Mouse (Mus musculus) forebrain, embryonic 10.5 days (tissue): ENCODE data around the gene 1700021F07Rik. TPM values are rescaled to one million over a fixed set of nuclear protein-coding genes. Genes with fewer than 3 reads are reported as not detected.

Source experiments
- DNase-seq: peaks from one replicate; pipeline ENCODE4 v3.0.0-alpha.2; 2017; ENCODE audit warnings: low spot score; ENCODE audit errors: extremely low spot score
- H3K27ac ChIP-seq: fragments of 300-500 bp; sonication (generic); 2 replicates; pipeline ENCODE4 v1.5.1; 2016; ENCODE audit warnings: mild to moderate bottlenecking
- H3K27me3 ChIP-seq: fragments of 300-500 bp; sonication (generic); 2 replicates; pipeline ENCODE4 v1.6.1; 2016; ENCODE audit warnings: mild to moderate bottlenecking; ENCODE audit not compliant: poor library complexity, severe bottlenecking
- H3K36me3 ChIP-seq: fragments of 300-500 bp; sonication (generic); replicated peaks from 2 replicates; pipeline ENCODE4 v1.6.1; 2016; ENCODE audit warnings: mild to moderate bottlenecking, moderate library complexity
- H3K4me1 ChIP-seq: fragments of 300-500 bp; sonication (generic); 2 replicates; pipeline ENCODE4 v1.6.1; 2016
- H3K4me3 ChIP-seq: fragments of 300-500 bp; sonication (generic); 2 replicates; pipeline ENCODE4 v1.5.1; 2016; ENCODE audit warnings: mild to moderate bottlenecking, moderate library complexity
- H3K9me3 ChIP-seq: fragments of 300-500 bp; sonication (generic); 2 replicates; pipeline ENCODE4 v1.6.1; 2016; ENCODE audit warnings: mild to moderate bottlenecking, moderate library complexity
- WGBS: fragments of 180-500 bp; shearing (Covaris S2); methylation state at CpG from one replicate; pipeline ENCODE4 v1.1.7; 2016; 5-methylcytosine and 5-hydroxymethylcytosine counted together
- polyA plus RNA-seq: library from polyadenylated mRNA; unstranded; fragments of >200 nt; fragmentation: Nextera tagmentation; extraction: Ambion mirVana; gene quantifications from 2 replicates; pipeline ENCODE4 v1.2.1, GENCODE M21; 2016

Gene 1700021F07Rik
- polyA plus RNA-seq, 1 experiment from 2014 or later: not detected

DNA sequence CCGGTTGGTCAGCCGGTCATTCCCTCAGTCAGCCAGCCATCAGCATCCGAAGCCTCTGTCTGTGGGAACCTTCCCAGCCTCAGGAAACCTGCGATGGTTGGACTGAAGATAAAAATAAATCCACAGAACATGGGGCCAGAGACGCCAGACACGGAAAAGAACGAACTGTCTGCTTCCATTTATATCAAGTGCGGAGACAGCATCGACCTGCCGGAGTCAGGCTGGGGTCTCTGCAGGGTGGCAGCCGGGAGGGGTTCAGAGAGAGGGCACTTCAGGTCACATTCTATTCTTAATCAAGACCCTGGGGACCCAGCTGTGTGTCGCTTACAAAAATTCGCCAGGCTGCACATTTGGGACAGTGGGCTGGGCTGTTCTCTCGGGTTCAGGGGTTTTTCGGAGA is 17.4 kb downstream of the 1700021F07Rik start:
- Histone ChIP-seq H3K4me1 (peaks cover 19% of the 10 kb centered on the region), H3K4me3 (no peak overlapping the region), H3K36me3 (no peaks in the 10 kb centered on the region), H3K9me3 (no peaks in the 10 kb centered on the region), H3K27ac (no peak overlapping the region), H3K27me3 (no peaks in the 10 kb centered on the region; the same call in 1 of the 2 replicates)
- no peak for DNase-seq
- 67% methylated on average over 15 of the region's 15 CpGs for WGBS

DNA sequence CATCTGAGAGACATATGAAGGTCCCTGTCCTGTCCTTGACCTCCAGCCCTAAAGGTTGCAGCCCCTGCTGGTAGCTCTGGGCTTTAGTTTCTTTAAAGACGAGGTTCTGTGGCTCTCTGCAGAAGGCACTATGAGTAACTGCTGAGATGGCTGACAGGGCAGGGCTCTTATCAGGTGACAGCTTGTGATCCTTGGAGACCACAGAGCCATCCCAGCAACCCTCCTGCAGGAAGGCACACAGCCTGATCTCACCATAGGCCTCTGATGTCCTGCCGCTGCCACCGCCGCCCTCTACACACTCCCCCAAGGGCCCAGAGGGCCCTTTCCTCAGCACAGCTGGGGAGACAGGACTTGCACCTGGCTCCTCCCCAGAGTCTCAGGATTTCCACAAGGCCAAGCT is 19.4 kb downstream of the 1700021F07Rik start:
- H3K9me3 ChIP-seq: no peaks in the 10 kb centered on the region
- no peak overlapping the region for H3K27ac ChIP-seq
- WGBS: 75% methylated on average over 4 of the region's 4 CpGs
- no peak for DNase-seq
- peaks cover 4% of the 10 kb centered on the region; the same call in 1 of the 2 replicates for H3K27me3 ChIP-seq
- no peak overlapping the region for H3K4me3 ChIP-seq
- H3K4me1 ChIP-seq: peaks cover 19% of the 10 kb centered on the region
- no peaks in the 10 kb centered on the region for H3K36me3 ChIP-seq

- DNase-seq: no peak
- Histone ChIP-seq H3K27me3 (peaks cover 4% of the 10 kb centered on the region; the same call in 1 of the 2 replicates), H3K4me1 (peaks cover 19% of the 10 kb centered on the region), H3K9me3 (no peaks in the 10 kb centered on the region), H3K27ac (no peak overlapping the region), H3K36me3 (no peaks in the 10 kb centered on the region), H3K4me3 (no peak overlapping the region)
- WGBS: 83% methylated on average over 4 of the region's 4 CpGs
Measured at GRCm38 (mm10) chr2:173542716-173543115, 20.3 kb downstream of the 1700021F07Rik start.

DNA sequence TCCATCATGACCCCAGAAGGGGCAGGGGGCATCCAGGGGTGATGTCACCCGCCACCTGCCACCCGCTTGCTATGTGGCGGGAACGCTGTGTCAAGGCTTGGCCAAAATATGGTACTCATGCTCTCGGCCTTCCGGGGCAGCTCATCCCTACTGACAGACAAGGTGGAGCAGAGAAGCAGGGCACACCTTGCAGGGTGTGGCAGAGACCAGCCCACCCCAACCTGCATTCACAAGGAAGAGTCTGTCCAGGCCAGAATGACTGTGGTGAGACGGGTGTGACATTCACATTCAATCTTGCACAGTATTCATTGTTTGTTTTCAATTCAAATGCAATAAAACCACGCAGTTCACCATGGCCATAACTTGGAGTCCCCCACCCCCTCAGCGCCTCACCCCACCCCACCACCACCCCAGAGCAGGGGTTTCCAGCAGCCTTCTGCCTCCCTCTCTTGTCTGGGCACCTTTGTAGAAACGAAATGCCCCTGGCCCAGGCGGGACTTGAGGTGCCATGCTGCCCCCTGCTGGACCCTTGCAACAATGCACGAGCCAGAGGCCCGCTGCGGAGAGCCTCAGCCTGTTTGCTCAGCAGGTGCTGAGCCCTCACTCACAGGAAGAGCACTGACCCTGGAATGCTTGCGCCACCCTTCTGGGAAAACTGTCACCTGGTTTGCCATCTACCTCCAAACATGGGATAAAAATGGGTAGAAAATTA is 23.8 kb downstream of the 1700021F07Rik start:
- Histone ChIP-seq H3K36me3 (no peaks in the 10 kb centered on the region), H3K4me3 (no peak overlapping the region), H3K27ac (no peak overlapping the region), H3K4me1 (no peaks in the 10 kb centered on the region), H3K27me3 (peaks cover 4% of the 10 kb centered on the region; the same call in 1 of the 2 replicates), H3K9me3 (no peaks in the 10 kb centered on the region)
- 46% methylated on average over 15 of the region's 15 CpGs for WGBS
- peak; percentile 84 for DNase-seq

- H3K4me3 ChIP-seq: no peak overlapping the region
- peaks cover 4% of the 10 kb centered on the region; the same call in 1 of the 2 replicates for H3K27me3 ChIP-seq
- H3K36me3 ChIP-seq: no peaks in the 10 kb centered on the region
- 90% methylated on average over 10 of the region's 10 CpGs for WGBS
- no peaks in the 10 kb centered on the region for H3K9me3 ChIP-seq
- H3K27ac ChIP-seq: no peak overlapping the region
- no peak for DNase-seq
- H3K4me1 ChIP-seq: no peaks in the 10 kb centered on the region
Measured at GRCm38 (mm10) chr2:173549236-173549635, 26.9 kb downstream of the 1700021F07Rik start.

DNA sequence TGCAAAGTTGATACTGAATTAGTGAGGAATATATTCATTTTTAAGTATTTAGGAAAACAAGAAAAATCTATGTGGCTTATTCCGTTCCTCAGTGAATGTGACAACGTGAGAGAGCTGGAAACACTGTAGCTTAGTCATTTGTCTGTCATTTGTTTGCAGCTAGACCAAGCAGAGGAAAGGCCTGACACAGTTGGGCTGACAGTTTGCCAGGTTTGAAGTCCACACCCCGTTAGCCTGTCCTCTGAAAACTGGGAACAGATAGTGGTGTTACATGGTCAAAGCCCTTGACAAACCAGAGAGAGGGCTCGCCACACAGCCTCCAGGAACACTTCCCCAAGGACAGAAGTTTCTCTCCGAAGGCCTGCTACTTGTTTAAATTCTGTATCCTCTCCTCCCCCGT is 28.3 kb downstream of the 1700021F07Rik start:
- H3K4me3 ChIP-seq: no peak overlapping the region
- no peak for DNase-seq
- 86% methylated on average over 6 of the region's 6 CpGs for WGBS
- H3K27me3 ChIP-seq: peaks cover 3% of the 10 kb centered on the region; the same call in 1 of the 2 replicates
- no peaks in the 10 kb centered on the region for H3K9me3 ChIP-seq
- H3K4me1 ChIP-seq: no peaks in the 10 kb centered on the region
- no peaks in the 10 kb centered on the region for H3K36me3 ChIP-seq
- no peak overlapping the region for H3K27ac ChIP-seq

DNA sequence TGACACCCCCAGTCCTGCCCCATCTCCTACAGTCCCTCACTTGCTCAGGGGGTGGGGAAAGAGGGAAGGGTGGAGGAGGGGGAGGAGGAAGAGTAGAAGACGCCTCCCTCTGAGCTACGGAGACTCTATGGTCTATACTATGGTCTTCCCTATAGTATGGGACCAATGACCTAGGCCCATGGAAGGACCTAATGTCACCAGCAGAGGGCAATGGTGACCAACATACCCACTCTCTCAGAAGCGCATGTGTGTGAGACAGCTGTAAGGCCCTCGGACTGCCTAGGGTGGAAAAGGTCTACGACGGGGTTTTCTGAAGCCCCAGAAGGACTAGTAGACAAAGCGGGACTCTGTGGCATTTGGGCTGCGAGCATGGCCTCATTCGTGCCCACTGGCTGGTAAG is 31.5 kb downstream of the 1700021F07Rik start:
- peak; percentile 38 for DNase-seq
- 42% methylated on average over 9 of the region's 9 CpGs for WGBS
- H3K4me3 ChIP-seq: no peak overlapping the region
- H3K27me3 ChIP-seq: no peaks in the 10 kb centered on the region; the same call in 1 of the 2 replicates
- no peaks in the 10 kb centered on the region for H3K36me3 ChIP-seq
- H3K27ac ChIP-seq: no peak overlapping the region
- H3K9me3 ChIP-seq: no peaks in the 10 kb centered on the region
- H3K4me1 ChIP-seq: no peaks in the 10 kb centered on the region

- no peaks in the 10 kb centered on the region for H3K36me3 ChIP-seq
- no peak overlapping the region for H3K27ac ChIP-seq
- no peaks in the 10 kb centered on the region; the same call in 1 of the 2 replicates for H3K27me3 ChIP-seq
- WGBS: 88% methylated on average over 12 of the region's 12 CpGs
- H3K9me3 ChIP-seq: no peaks in the 10 kb centered on the region
- H3K4me1 ChIP-seq: no peaks in the 10 kb centered on the region
- no peak overlapping the region for H3K4me3 ChIP-seq
- DNase-seq: no peak
Measured at GRCm38 (mm10) chr2:173558754-173559396, 36.5 kb downstream of the 1700021F07Rik start.

- no peaks in the 10 kb centered on the region for H3K27me3 ChIP-seq
- H3K9me3 ChIP-seq: no peaks in the 10 kb centered on the region
- H3K36me3 ChIP-seq: no peaks in the 10 kb centered on the region
- H3K27ac ChIP-seq: no peak overlapping the region
- H3K4me3 ChIP-seq: no peak overlapping the region
- WGBS: 44% methylated on average over 5 of the region's 5 CpGs
- peak; percentile 69 for DNase-seq
- H3K4me1 ChIP-seq: peaks cover 18% of the 10 kb centered on the region
Measured at GRCm38 (mm10) chr2:173561851-173562442, 39.6 kb downstream of the 1700021F07Rik start.

- Histone ChIP-seq H3K36me3 (no peaks in the 10 kb centered on the region), H3K27me3 (no peaks in the 10 kb centered on the region), H3K9me3 (no peaks in the 10 kb centered on the region), H3K4me1 (peaks cover 18% of the 10 kb centered on the region), H3K4me3 (no peak overlapping the region), H3K27ac (no peak overlapping the region)
- no peak for DNase-seq
- 80% methylated on average over 7 of the region's 7 CpGs for WGBS
Measured at GRCm38 (mm10) chr2:173563336-173563735, 41.0 kb downstream of the 1700021F07Rik start.

GRCm38 (mm10) chr2:173564179-173564578 is 41.8 kb downstream of the 1700021F07Rik start:
- no peak for DNase-seq
- H3K4me1 ChIP-seq: peaks cover 18% of the 10 kb centered on the region
- WGBS: 73% methylated on average over 9 of the region's 9 CpGs
- H3K27ac ChIP-seq: no peak overlapping the region
- H3K27me3 ChIP-seq: no peaks in the 10 kb centered on the region
- no peaks in the 10 kb centered on the region for H3K9me3 ChIP-seq
- H3K36me3 ChIP-seq: no peaks in the 10 kb centered on the region
- H3K4me3 ChIP-seq: no peak overlapping the region
